Mouse (Mus musculus) kidney, postnatal 36 days (tissue): Measurements from ENCODE around the gene Tbc1d30.

Experiments used
- DNase-seq, 2 experiments: peaks; one replicate each; pipeline ENCODE4 v3.0.0; 2021 to 2022; ENCODE audit warnings: mixed read lengths in 2 of 2

The Tbc1d30 gene

GRCm38 (mm10) chr10:121364801-121365564 is 13.9 kb upstream of the Tbc1d30 start, which contains the start of gene Gns:
Gns (plus strand) TSS chr10:121365090.
- peak; percentile 89 to 94 for DNase-seq

- DNase-seq, result peak; percentile 12 to 48
These were observed 13.2 kb upstream of the Tbc1d30 start for GRCm38 (mm10) chr10:121364306-121364705.

GRCm38 (mm10) chr10:121363201-121363600 is 12.1 kb upstream of the Tbc1d30 start:
- no peak for DNase-seq

- DNase-seq, result no peak
These were observed 9.3 kb upstream of the Tbc1d30 start for GRCm38 (mm10) chr10:121360358-121360757.

- peak in 1 of 2 experiments; percentile 22 for DNase-seq
These were observed 713 bp upstream of the Tbc1d30 start for GRCm38 (mm10) chr10:121351692-121352290.

- peak in 1 of 2 experiments; percentile 60 for DNase-seq
These were observed 567 bp downstream of the Tbc1d30 start for GRCm38 (mm10) chr10:121350357-121351065.

- no peak for DNase-seq
These were observed 1.8 kb downstream of the Tbc1d30 start for GRCm38 (mm10) chr10:121349244-121349643.

- peak in 1 of 2 experiments; percentile 14 for DNase-seq
These were observed 7.2 kb downstream of the Tbc1d30 start for GRCm38 (mm10) chr10:121343867-121344266.

GRCm38 (mm10) chr10:121342260-121342659 is 8.8 kb downstream of the Tbc1d30 start:
- DNase-seq, result no peak

GRCm38 (mm10) chr10:121340754-121341593 is 10.1 kb downstream of the Tbc1d30 start:
- DNase-seq, result no peak

GRCm38 (mm10) chr10:121336536-121336935 is 14.5 kb downstream of the Tbc1d30 start:
- DNase-seq, result peak; percentile 23 to 46

GRCm38 (mm10) chr10:121334576-121334975 is 16.5 kb downstream of the Tbc1d30 start:
- DNase-seq, result peak; percentile 61 to 86

GRCm38 (mm10) chr10:121330940-121331339 is 20.1 kb downstream of the Tbc1d30 start:
- peak; percentile 56 to 90 for DNase-seq

GRCm38 (mm10) chr10:121329586-121329985 is 21.5 kb downstream of the Tbc1d30 start:
- no peak for DNase-seq

GRCm38 (mm10) chr10:121326167-121326566 is 24.9 kb downstream of the Tbc1d30 start:
- peak in 1 of 2 experiments; percentile 31 for DNase-seq

- peak; percentile 41 to 69 for DNase-seq
These were observed 27.6 kb downstream of the Tbc1d30 start for GRCm38 (mm10) chr10:121323493-121323892.

GRCm38 (mm10) chr10:121318397-121318950 is 32.6 kb downstream of the Tbc1d30 start:
- no peak for DNase-seq

- DNase-seq, result no peak
These were observed 34.7 kb downstream of the Tbc1d30 start for GRCm38 (mm10) chr10:121316361-121316760.

GRCm38 (mm10) chr10:121315321-121316283 is 35.5 kb downstream of the Tbc1d30 start:
- DNase-seq, result peak in 1 of 2 experiments; percentile 15

GRCm38 (mm10) chr10:121314186-121314585 is 36.9 kb downstream of the Tbc1d30 start:
- no peak for DNase-seq

- DNase-seq, result no peak
These were observed 38.0 kb downstream of the Tbc1d30 start for GRCm38 (mm10) chr10:121313049-121313448.
